Mouse (Mus musculus) retina, postnatal 1 day (tissue): ENCODE results near the gene Tspan5.

Experiments used
- DNase-seq: peaks from one replicate; pipeline ENCODE4 v3.0.0-alpha.2; 2012

The Tspan5 gene

GRCm38 (mm10) chr3:138813139-138813810 is 71.3 kb downstream of the Tspan5 start:
- DNase-seq: no peak

- DNase-seq: no peak
Measured at GRCm38 (mm10) chr3:138814457-138814856, 72.5 kb downstream of the Tspan5 start.

GRCm38 (mm10) chr3:138815127-138815837 is 73.3 kb downstream of the Tspan5 start:
- DNase-seq: no peak

- DNase-seq: no peak
Measured at GRCm38 (mm10) chr3:138816888-138817656, 75.1 kb downstream of the Tspan5 start.

- DNase-seq: no peak
Measured at GRCm38 (mm10) chr3:138819862-138820261, 77.9 kb downstream of the Tspan5 start.

GRCm38 (mm10) chr3:138820296-138820695 is 78.3 kb downstream of the Tspan5 start:
- DNase-seq: no peak

GRCm38 (mm10) chr3:138821886-138822445 is 80.0 kb downstream of the Tspan5 start:
- no peak for DNase-seq

GRCm38 (mm10) chr3:138823857-138824256 is 81.9 kb downstream of the Tspan5 start:
- DNase-seq: no peak

GRCm38 (mm10) chr3:138825296-138825695 is 83.3 kb downstream of the Tspan5 start:
- no peak for DNase-seq

GRCm38 (mm10) chr3:138826243-138826800 is 84.3 kb downstream of the Tspan5 start:
- no peak for DNase-seq

- DNase-seq: no peak
Measured at GRCm38 (mm10) chr3:138832827-138833517, 91.0 kb downstream of the Tspan5 start.

GRCm38 (mm10) chr3:138834174-138834573 is 92.2 kb downstream of the Tspan5 start:
- DNase-seq: no peak

- no peak for DNase-seq
Measured at GRCm38 (mm10) chr3:138836937-138837336, 94.9 kb downstream of the Tspan5 start.

- no peak for DNase-seq
Measured at GRCm38 (mm10) chr3:138837651-138838050, 95.7 kb downstream of the Tspan5 start.

GRCm38 (mm10) chr3:138839656-138840055 is 97.7 kb downstream of the Tspan5 start:
- no peak for DNase-seq

- DNase-seq: no peak
Measured at GRCm38 (mm10) chr3:138841288-138841687, 99.3 kb downstream of the Tspan5 start.

GRCm38 (mm10) chr3:138843180-138843579 is 101.2 kb downstream of the Tspan5 start:
- DNase-seq: no peak

GRCm38 (mm10) chr3:138843641-138844040 is 101.6 kb downstream of the Tspan5 start:
- no peak for DNase-seq

GRCm38 (mm10) chr3:138845820-138846219 is 103.8 kb downstream of the Tspan5 start:
- DNase-seq: no peak

GRCm38 (mm10) chr3:138847809-138848208 is 105.8 kb downstream of the Tspan5 start:
- DNase-seq: no peak

- no peak for DNase-seq
Measured at GRCm38 (mm10) chr3:138849755-138850301, 107.8 kb downstream of the Tspan5 start.

GRCm38 (mm10) chr3:138851876-138852275 is 109.9 kb downstream of the Tspan5 start:
- DNase-seq: peak; percentile 45
